8 mouse cellular contexts compared by ENCODE assay signal in genomic region chr10:76668947-76669284, GRCm38 (mm10). TPM values are rescaled to one million over a fixed set of nuclear protein-coding genes. Genes with fewer than 3 reads are reported as not detected.
DNase-seq lines count a peak whose midpoint lies in the region; ATAC-seq and TF ChIP-seq lines count a peak whose summit lies in the region.

No protein-coding gene starts in this region.

- no peak for TF ChIP-seq CTCF in thymus, adult 2 months (IDR thresholded peaks at IDR 0.05; ENCODE audit: borderline replicate concordance, control insufficient read depth, extremely low read depth, insufficient read depth, low read length, poor library complexity)

- no peak overlapping the region for H3K9ac ChIP-seq in limb, embryonic 14.5 days (ENCODE audit: low read depth, low read length, severe bottlenecking)
- no peak overlapping the region for H3K9ac ChIP-seq in forebrain, embryonic 15.5 days (replicated peaks)

- H3K4me1 ChIP-seq in limb, embryonic 14.5 days (ENCODE audit: control insufficient read depth, insufficient read depth, low read length), result peaks cover 9% of the 10 kb centered on the region
- H3K4me1 ChIP-seq in limb, embryonic 10.5 days, result no peaks in the 10 kb centered on the region
- no peaks in the 10 kb centered on the region for H3K4me1 ChIP-seq in thymus, adult 2 months (replicated peaks; ENCODE audit: control insufficient read depth, insufficient read depth, low read length)
- no peaks in the 10 kb centered on the region for H3K4me1 ChIP-seq in forebrain, embryonic 15.5 days

- H3K4me3 ChIP-seq in limb, embryonic 14.5 days (replicated peaks; ENCODE audit: low read length), result no peak overlapping the region
- no peak overlapping the region for H3K4me3 ChIP-seq in limb, embryonic 10.5 days
- H3K4me3 ChIP-seq in thymus, adult 2 months (ENCODE audit: control insufficient read depth, insufficient read depth, low read length), result no peak overlapping the region
- no peak overlapping the region for H3K4me3 ChIP-seq in forebrain, embryonic 15.5 days

- TF ChIP-seq POLR2A in limb, embryonic 14.5 days (IDR thresholded peaks at IDR 0.05; ENCODE audit: borderline replicate concordance, extremely low read depth, insufficient read depth, insufficient read length), result no peak
- no peak for TF ChIP-seq POLR2A in thymus, adult 2 months (IDR thresholded peaks at IDR 0.05; ENCODE audit: control insufficient read depth, extremely low read depth, insufficient read depth, low read length, poor library complexity)

- WGBS in limb, embryonic 14.5 days, result 63% methylated on average over 7 of the region's 7 CpGs
- WGBS in limb, embryonic 10.5 days, result 73% methylated on average over 7 of the region's 7 CpGs
- WGBS in thymus, adult 2 months, result 63% methylated on average over 7 of the region's 7 CpGs
- 71% methylated on average over 7 of the region's 7 CpGs for WGBS in forebrain, embryonic 15.5 days

- peak; percentile 60; the same call in 1 of the 2 replicates for ATAC-seq in limb, embryonic 14.5 days (ENCODE audit: low FRiP score, low read depth)
- ATAC-seq in forebrain, embryonic 15.5 days (replicated peaks), result no peak

- no peak overlapping the region for H3K4me2 ChIP-seq in limb, embryonic 14.5 days (replicated peaks; ENCODE audit: low read depth, low read length, severe bottlenecking)
- H3K4me2 ChIP-seq in forebrain, embryonic 15.5 days (replicated peaks), result no peak overlapping the region

- H3K9me3 ChIP-seq in limb, embryonic 14.5 days (ENCODE audit: control insufficient read depth, low read length), result peaks cover 9% of the 10 kb centered on the region; the same call in 1 of the 2 replicates
- no peaks in the 10 kb centered on the region for H3K9me3 ChIP-seq in limb, embryonic 10.5 days (replicated peaks)
- H3K9me3 ChIP-seq in forebrain, embryonic 15.5 days, result peaks cover 6% of the 10 kb centered on the region; the same call in 1 of the 2 replicates

- DNase-seq in limb, embryonic 14.5 days (ENCODE audit: low spot score), result peak; percentile 77
- DNase-seq in limb, embryonic 10.5 days (ENCODE audit: low spot score), result no peak
- DNase-seq in frontal cortex, postnatal 10 days (ENCODE audit: low spot score in 2 of 2), result peak; percentile 32 to 64
- DNase-seq in kidney, postnatal 14 days, result peak; percentile 59
- peak; percentile 69 for DNase-seq in lung, postnatal 10 days
- DNase-seq in embryo, embryonic 10 days (ENCODE audit: low spot score), result no peak
- no peak for DNase-seq in thymus, adult 2 months

- H3K27ac ChIP-seq in limb, embryonic 14.5 days (replicated peaks; ENCODE audit: low read depth, low read length), result 0 out of 2 replicates have a peak overlapping the region, but pooled peaks have one; percentile 55
- no peak overlapping the region for H3K27ac ChIP-seq in limb, embryonic 10.5 days
- H3K27ac ChIP-seq in thymus, adult 2 months (ENCODE audit: control insufficient read depth, insufficient read depth, low read length), result no peak overlapping the region
- no peak overlapping the region for H3K27ac ChIP-seq in forebrain, embryonic 15.5 days (replicated peaks)

- no peaks in the 10 kb centered on the region for H3K27me3 ChIP-seq in limb, embryonic 14.5 days (ENCODE audit: control insufficient read depth, insufficient read depth, low read length)
- no peaks in the 10 kb centered on the region for H3K27me3 ChIP-seq in limb, embryonic 10.5 days (ENCODE audit: low read depth, poor library complexity, severe bottlenecking)
- H3K27me3 ChIP-seq in thymus, adult 2 months (ENCODE audit: control insufficient read depth, insufficient read depth, low read length), result no peaks in the 10 kb centered on the region
- no peaks in the 10 kb centered on the region for H3K27me3 ChIP-seq in forebrain, embryonic 15.5 days

- no peaks in the 10 kb centered on the region for H3K36me3 ChIP-seq in limb, embryonic 14.5 days (ENCODE audit: control insufficient read depth, insufficient read depth, low read length)
- H3K36me3 ChIP-seq in limb, embryonic 10.5 days, result no peaks in the 10 kb centered on the region
- no peaks in the 10 kb centered on the region for H3K36me3 ChIP-seq in thymus, adult 2 months (ENCODE audit: control insufficient read depth, insufficient read depth, low read length)
- no peaks in the 10 kb centered on the region for H3K36me3 ChIP-seq in forebrain, embryonic 15.5 days

RNA-seq across cellular contexts. Expression of gene Col6a2, which starts 45.5 kb away (rescaled TPM):
- 365 and 415 TPM in 2 replicates for polyA plus RNA-seq in limb, embryonic 14.5 days (2012; rRNA removed)
- polyA plus RNA-seq in limb, embryonic 14.5 days (2014; fragmentation: Nextera tagmentation; extraction: Ambion mirVana), result 178 and 197 TPM in 2 replicates
- 5.5 and 9.5 TPM in 2 replicates for polyA plus RNA-seq in limb, embryonic 10.5 days (2016; fragmentation: Nextera tagmentation; extraction: Ambion mirVana)
- 43.7 and 47.2 TPM in 2 replicates for polyA plus RNA-seq in thymus, adult 2 months (2012; rRNA removed)
- polyA plus RNA-seq in forebrain, embryonic 15.5 days (2015; fragmentation: Nextera tagmentation; extraction: Ambion mirVana), result 7.4 and 7.9 TPM in 2 replicates

RNA-seq across cellular contexts. Expression of gene Col6a1, which starts 57.1 kb away (rescaled TPM):
- polyA plus RNA-seq in limb, embryonic 14.5 days (2012; rRNA removed), result 444 and 445 TPM in 2 replicates
- polyA plus RNA-seq in limb, embryonic 14.5 days (2014; fragmentation: Nextera tagmentation; extraction: Ambion mirVana), result 287 and 330 TPM in 2 replicates
- 4.1 and 7.8 TPM in 2 replicates for polyA plus RNA-seq in limb, embryonic 10.5 days (2016; fragmentation: Nextera tagmentation; extraction: Ambion mirVana)
- 42.8 and 50.8 TPM in 2 replicates for polyA plus RNA-seq in thymus, adult 2 months (2012; rRNA removed)
- 8.1 and 8.3 TPM in 2 replicates for polyA plus RNA-seq in forebrain, embryonic 15.5 days (2015; fragmentation: Nextera tagmentation; extraction: Ambion mirVana)

Comparison
In these comparisons a context has a peak if more than half of its experiments do, and no peak if none do; other contexts are left out.
1. DNase-seq: peak in limb, embryonic 14.5 days (single experiment), frontal cortex, postnatal 10 days (2 of 2), kidney, postnatal 14 days (single experiment) and lung, postnatal 10 days (single experiment); none in limb, embryonic 10.5 days (single experiment), embryo, embryonic 10 days (single experiment) and thymus, adult 2 months (single experiment).